Mouse (Mus musculus): ENCODE data around the gene Gpnmb.

Gene Gpnmb

GRCm38 (mm10) chr6:49083008-49083407, 46.7 kb downstream of the Gpnmb start:
- no peak for ATAC-seq (ENCODE audit: insufficient number of reproducible peaks, low FRiP score, low TSS enrichment)

- no peak for ATAC-seq (ENCODE audit: insufficient number of reproducible peaks, low FRiP score, low TSS enrichment)
Observed at GRCm38 (mm10) chr6:49094968-49095367, 58.6 kb downstream of the Gpnmb start.

GRCm38 (mm10) chr6:49096421-49096820, 60.1 kb downstream of the Gpnmb start:
- 0 out of 2 replicates have a peak, but pooled peaks have one; percentile 17 for ATAC-seq (ENCODE audit: insufficient number of reproducible peaks, low FRiP score, low TSS enrichment)

GRCm38 (mm10) chr6:49096933-49097461, 60.7 kb downstream of the Gpnmb start:
- ATAC-seq (ENCODE audit: insufficient number of reproducible peaks, low FRiP score, low TSS enrichment), result peak; percentile 68

GRCm38 (mm10) chr6:49097596-49098110, 61.3 kb downstream of the Gpnmb start:
- no peak for ATAC-seq (ENCODE audit: insufficient number of reproducible peaks, low FRiP score, low TSS enrichment)

- ATAC-seq (ENCODE audit: insufficient number of reproducible peaks, low FRiP score, low TSS enrichment), result no peak
Observed at GRCm38 (mm10) chr6:49099086-49099485, 62.7 kb downstream of the Gpnmb start.

- ATAC-seq (ENCODE audit: insufficient number of reproducible peaks, low FRiP score, low TSS enrichment), result peak; percentile 69; the same call in 1 of the 2 replicates
Observed at GRCm38 (mm10) chr6:49106746-49107500, 70.6 kb downstream of the Gpnmb start.

GRCm38 (mm10) chr6:49109196-49109595, 72.8 kb downstream of the Gpnmb start:
- ATAC-seq (ENCODE audit: insufficient number of reproducible peaks, low FRiP score, low TSS enrichment), result no peak

GRCm38 (mm10) chr6:49113895-49114294, 77.5 kb downstream of the Gpnmb start:
- ATAC-seq (ENCODE audit: insufficient number of reproducible peaks, low FRiP score, low TSS enrichment), result no peak

GRCm38 (mm10) chr6:49114457-49114856, 78.1 kb downstream of the Gpnmb start:
- no peak for ATAC-seq (ENCODE audit: insufficient number of reproducible peaks, low FRiP score, low TSS enrichment)

- ATAC-seq (ENCODE audit: insufficient number of reproducible peaks, low FRiP score, low TSS enrichment), result no peak
Observed at GRCm38 (mm10) chr6:49115550-49115949, 79.2 kb downstream of the Gpnmb start.

GRCm38 (mm10) chr6:49116241-49116640, 79.9 kb downstream of the Gpnmb start:
- no peak for ATAC-seq (ENCODE audit: insufficient number of reproducible peaks, low FRiP score, low TSS enrichment)

GRCm38 (mm10) chr6:49118446-49118845, 82.1 kb downstream of the Gpnmb start:
- no peak for ATAC-seq (ENCODE audit: insufficient number of reproducible peaks, low FRiP score, low TSS enrichment)

- ATAC-seq (ENCODE audit: insufficient number of reproducible peaks, low FRiP score, low TSS enrichment), result no peak
Observed at GRCm38 (mm10) chr6:49119462-49120135, 83.3 kb downstream of the Gpnmb start.

GRCm38 (mm10) chr6:49120370-49120769, 84.0 kb downstream of the Gpnmb start:
- ATAC-seq (ENCODE audit: insufficient number of reproducible peaks, low FRiP score, low TSS enrichment), result no peak
